Mouse (Mus musculus) cerebellum, postnatal 10 days (tissue): ENCODE results near the gene Gm20503.

Experiments used
- DNase-seq, 2 experiments: peaks; one replicate each; pipeline ENCODE4 v3.0.0; 2021; ENCODE audit warnings: mixed read lengths in 2 of 2

Gm20503 gene

GRCm38 (mm10) chr4:59002948-59003805, at the start of gene Gm20503:
Gene Gm20503, plus strand, starts transcription at chr4:59003210.
- DNase-seq = peak; percentile 93 to 96

- DNase-seq = no peak
Observed at GRCm38 (mm10) chr4:58961719-58962118, 41.3 kb upstream of the Gm20503 start.

- no peak for DNase-seq
Observed at GRCm38 (mm10) chr4:58963271-58963670, 39.7 kb upstream of the Gm20503 start.

- no peak for DNase-seq
Observed at GRCm38 (mm10) chr4:58965136-58965535, 37.9 kb upstream of the Gm20503 start.

- DNase-seq = peak in 1 of 2 experiments; percentile 8
Observed at GRCm38 (mm10) chr4:58970678-58971077, 32.3 kb upstream of the Gm20503 start.

- DNase-seq = no peak
Observed at GRCm38 (mm10) chr4:58975711-58976110, 27.3 kb upstream of the Gm20503 start.

GRCm38 (mm10) chr4:58981421-58981820, 21.6 kb upstream of the Gm20503 start:
- no peak for DNase-seq

GRCm38 (mm10) chr4:58982806-58983205, 20.2 kb upstream of the Gm20503 start:
- no peak for DNase-seq

- peak; percentile 88 to 89 for DNase-seq
Observed at GRCm38 (mm10) chr4:58985157-58985648, 17.8 kb upstream of the Gm20503 start.

GRCm38 (mm10) chr4:58986540-58987190, 16.3 kb upstream of the Gm20503 start, which contains the start of gene Ptgr1:
Gene Ptgr1, minus strand, starts transcription at chr4:58987119.
- DNase-seq = peak; percentile 85 to 91

GRCm38 (mm10) chr4:58989303-58989898, 13.6 kb upstream of the Gm20503 start:
- peak in 1 of 2 experiments; percentile 23 for DNase-seq

- no peak for DNase-seq
Observed at GRCm38 (mm10) chr4:58990609-58991434, 12.2 kb upstream of the Gm20503 start.

GRCm38 (mm10) chr4:58992195-58992594, 10.8 kb upstream of the Gm20503 start:
- no peak for DNase-seq

- DNase-seq = no peak
Observed at GRCm38 (mm10) chr4:58994762-58995161, 8.2 kb upstream of the Gm20503 start, which contains the start of gene Dnajc25. Gene Dnajc25, plus strand, starts transcription at chr4:58995062.

GRCm38 (mm10) chr4:58995251-58995693, 7.7 kb upstream of the Gm20503 start:
- no peak for DNase-seq

- DNase-seq = peak in 1 of 2 experiments; percentile 40
Observed at GRCm38 (mm10) chr4:58997081-58997480, 5.9 kb upstream of the Gm20503 start.

GRCm38 (mm10) chr4:58998688-58999087, 4.3 kb upstream of the Gm20503 start:
- no peak for DNase-seq

GRCm38 (mm10) chr4:58999686-59000085, 3.3 kb upstream of the Gm20503 start:
- peak; percentile 84 to 89 for DNase-seq

- DNase-seq = peak; percentile 42 to 48
Observed at GRCm38 (mm10) chr4:59000614-59001013, 2.4 kb upstream of the Gm20503 start.

GRCm38 (mm10) chr4:59003806-59004200, 793 bp downstream of the Gm20503 start:
- DNase-seq = no peak

GRCm38 (mm10) chr4:59006211-59006610, 3.2 kb downstream of the Gm20503 start:
- DNase-seq = no peak

GRCm38 (mm10) chr4:59007016-59007415, 4.0 kb downstream of the Gm20503 start:
- DNase-seq = no peak
